Mouse (Mus musculus): ENCODE data around the gene Gm10234.

Gene Gm10234

GRCm38 (mm10) chr6:95321812-95322211, at the start of gene Gm10234:
TSS of gene Gm10234 (plus strand) at chr6:95322112.
- no peak for DNase-seq (ENCODE audit: low spot score)

DNA sequence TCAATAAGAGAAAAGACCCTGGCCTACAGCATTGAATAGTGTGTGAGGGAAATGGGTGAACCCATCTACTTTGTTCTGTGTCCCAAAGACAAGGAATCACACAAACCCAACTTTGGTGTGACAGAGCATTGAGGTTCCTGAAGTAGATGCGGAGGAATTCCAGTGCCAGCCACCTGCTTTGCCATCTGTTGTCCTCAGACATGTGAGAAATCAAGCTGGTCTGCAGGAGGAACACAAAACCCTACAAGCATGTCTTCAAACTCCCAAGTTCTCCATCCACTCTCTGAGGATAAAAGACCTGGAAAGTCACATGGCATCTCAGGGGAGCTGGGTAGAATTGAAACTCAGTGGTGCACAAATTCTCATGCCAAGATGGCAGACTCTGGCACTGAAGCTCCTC, 44.3 kb upstream of the Gm10234 start:
- no peak for DNase-seq (ENCODE audit: low spot score)

DNA sequence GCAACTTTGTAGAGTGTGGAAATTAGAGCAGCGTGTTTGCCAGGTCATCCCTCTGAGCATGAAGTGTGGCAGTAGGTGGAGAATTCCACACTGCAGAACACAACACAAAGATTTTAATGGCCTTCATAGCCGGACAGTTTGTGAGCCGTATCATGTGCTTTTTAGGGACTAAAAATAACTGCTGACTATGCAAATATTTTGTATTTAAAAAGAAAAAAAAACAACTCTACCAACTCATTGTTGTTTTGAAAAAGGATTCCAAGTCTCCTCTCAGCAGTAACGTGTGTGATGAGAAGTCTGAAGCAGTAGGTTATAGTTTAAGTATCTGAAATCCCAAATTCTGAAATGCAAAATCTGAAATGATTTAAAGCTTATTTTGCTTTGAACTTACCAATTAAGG, 25.9 kb upstream of the Gm10234 start:
- no peak for DNase-seq (ENCODE audit: low spot score)

GRCm38 (mm10) chr6:95298387-95298786, 23.5 kb upstream of the Gm10234 start:
- no peak for DNase-seq (ENCODE audit: low spot score)

GRCm38 (mm10) chr6:95300658-95301057, 21.3 kb upstream of the Gm10234 start:
- DNase-seq (ENCODE audit: low spot score), result no peak

DNA sequence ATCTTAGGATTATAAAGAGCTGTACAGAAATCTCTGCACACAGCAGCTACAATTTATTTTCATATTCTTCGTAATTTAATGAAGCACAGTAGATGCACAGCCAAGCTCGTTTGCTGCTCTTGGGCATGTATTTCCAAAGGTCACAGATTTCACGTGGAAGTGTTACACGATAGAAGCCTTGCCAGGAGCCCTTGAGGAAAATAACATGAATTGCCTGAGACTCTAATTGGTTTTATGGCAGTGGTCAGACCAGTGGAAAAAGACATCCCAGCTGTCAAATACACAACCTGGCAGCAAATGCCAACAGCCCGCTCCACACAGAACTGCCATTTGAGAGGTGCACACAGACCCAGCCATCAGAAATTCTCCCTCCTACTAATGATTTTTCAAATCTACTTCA, 9.3 kb downstream of the Gm10234 start:
- no peak for DNase-seq (ENCODE audit: low spot score)

DNA sequence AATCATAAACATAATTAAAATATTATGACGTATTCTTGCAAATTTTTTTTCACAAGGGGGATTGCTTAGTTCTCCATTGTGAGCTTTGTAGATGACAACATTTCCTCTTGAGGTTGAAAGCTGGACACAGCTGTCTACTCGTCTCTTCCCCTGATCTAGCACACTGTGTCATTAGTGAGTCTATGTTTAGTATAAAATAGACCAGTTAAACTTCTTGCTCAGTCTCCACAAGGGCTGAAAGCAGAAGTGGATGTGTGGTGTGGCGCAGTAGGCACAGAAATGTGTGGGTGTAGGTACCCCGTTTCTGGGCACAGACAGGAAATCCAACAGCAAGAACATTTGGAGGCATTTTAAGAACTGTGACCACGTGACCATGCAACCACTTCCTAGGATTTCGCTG, 12.9 kb downstream of the Gm10234 start:
- DNase-seq (ENCODE audit: low spot score), result no peak

DNA sequence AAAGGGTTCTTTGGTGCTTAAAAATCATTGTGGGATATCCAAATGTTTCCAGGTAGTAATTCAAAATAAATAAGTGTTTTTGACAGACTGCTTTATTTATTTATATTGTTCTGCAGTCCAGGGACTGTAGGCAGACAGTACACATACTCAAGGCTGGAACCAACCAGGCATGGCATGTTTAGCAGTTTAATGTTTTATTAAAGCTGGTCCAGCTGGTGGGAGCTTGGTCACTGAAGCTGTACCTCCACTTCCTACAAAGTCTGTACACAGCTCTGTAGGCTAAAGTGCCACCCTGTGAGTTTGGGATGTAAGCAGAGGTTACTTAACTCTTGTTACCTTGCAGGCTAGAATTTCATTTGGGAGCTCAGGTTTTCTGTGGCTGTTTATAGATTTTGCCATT, 27.5 kb downstream of the Gm10234 start:
- DNase-seq (ENCODE audit: low spot score), result peak; percentile 13

DNA sequence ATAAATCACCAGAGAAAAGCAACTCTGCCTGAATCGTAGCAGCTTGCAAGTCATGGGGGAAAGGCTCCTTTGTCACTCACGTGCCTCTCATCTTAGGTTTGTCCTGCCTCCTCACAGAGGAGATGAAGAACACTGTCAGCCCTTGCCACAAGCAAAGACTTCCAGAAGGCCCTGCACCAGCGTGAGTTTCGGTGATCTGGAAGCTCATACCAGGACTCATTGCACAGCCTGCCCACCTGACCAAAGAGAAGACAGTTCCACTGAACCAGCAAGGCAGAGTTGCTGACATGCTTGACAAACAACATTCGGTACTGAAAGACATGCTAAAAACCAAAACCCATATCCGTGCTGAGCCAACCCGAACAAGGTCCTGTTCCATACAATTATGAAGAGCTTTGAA, 31.1 kb downstream of the Gm10234 start:
- DNase-seq (ENCODE audit: low spot score), result no peak

DNA sequence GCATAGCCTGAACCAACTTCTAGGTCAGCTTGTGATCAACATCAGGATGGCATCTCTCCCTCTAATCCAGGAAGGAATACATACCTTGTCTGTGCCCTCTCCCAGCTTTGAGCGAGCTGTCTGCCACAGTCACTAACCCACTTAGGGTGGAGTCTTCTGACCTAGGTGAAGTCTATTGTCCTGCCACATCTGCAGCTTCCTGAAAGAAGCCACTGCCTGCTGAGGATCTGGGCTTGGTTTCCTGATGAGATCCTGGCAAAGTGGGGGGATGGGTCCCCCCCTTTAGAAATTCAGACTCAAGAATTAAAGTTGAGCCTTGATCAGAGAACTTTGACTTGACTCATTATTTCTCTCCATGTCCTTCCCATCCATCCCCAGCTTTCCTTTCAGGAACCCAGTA, 32.0 kb downstream of the Gm10234 start:
- no peak for DNase-seq (ENCODE audit: low spot score)

DNA sequence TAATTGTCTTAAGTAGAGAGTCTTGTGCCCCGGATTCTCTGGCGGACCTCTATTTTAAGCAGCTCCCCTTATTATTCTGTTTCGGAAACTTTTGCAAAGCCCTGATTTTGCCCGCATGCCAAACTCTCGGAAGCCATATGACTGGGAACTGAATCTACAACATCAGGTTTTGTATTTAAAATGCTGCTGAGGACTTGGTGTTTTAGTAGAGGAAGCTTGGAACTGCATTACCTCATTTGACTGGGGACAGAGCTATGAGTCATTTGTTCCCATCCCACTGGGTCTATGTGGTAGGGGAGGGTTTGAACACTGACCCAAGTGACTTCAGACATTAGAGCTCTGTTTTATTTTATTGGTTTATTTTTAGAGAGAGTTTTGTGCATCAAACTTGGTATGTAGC, 38.2 kb downstream of the Gm10234 start:
- DNase-seq (ENCODE audit: low spot score), result no peak

- no peak for DNase-seq (ENCODE audit: low spot score)
These were observed 40.8 kb downstream of the Gm10234 start for GRCm38 (mm10) chr6:95362707-95363106.

DNA sequence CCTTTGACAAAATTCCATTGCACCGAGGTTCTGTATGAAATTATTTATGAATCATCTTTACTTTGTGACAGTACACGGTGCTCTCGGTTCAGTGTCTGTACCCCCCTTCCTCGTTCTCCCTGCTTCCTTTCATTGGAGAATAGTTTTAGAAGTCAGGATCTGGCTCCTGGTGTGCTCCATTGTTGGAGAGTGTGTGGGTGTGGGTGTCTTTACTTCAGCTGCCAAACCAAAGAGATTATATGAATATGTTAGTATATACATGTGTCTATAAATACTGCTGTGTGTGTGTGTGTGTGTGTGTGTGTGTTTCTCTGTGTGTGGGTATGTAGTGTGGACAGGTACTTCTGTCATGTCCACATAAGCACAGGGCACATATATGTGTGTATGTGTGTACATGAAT, 49.9 kb downstream of the Gm10234 start:
- no peak for DNase-seq (ENCODE audit: low spot score)
